Mouse (Mus musculus): Measurements from ENCODE around the gene Spc25. TPM values are rescaled to one million over a fixed set of nuclear protein-coding genes. Genes with fewer than 3 reads are reported as not detected.

The Spc25 gene
- total RNA-seq (2023) = 4.6 to 7.1 TPM (median 5.6 TPM) in 4 replicates

GRCm38 (mm10) chr2:69205791-69206351, at the start of gene Spc25:
Gene Spc25 (minus strand): TSS chr2:69206194.

GRCm38 (mm10) chr2:69210773-69211172, 4.8 kb upstream of the Spc25 start, which contains the start of gene G6pc2:
Gene G6pc2 (plus strand): TSS chr2:69211073.

Other genes with a start within 250 kb of the Spc25 start
- gene Nostrin, start 70.4 kb downstream of the Spc25 start, total RNA-seq (2023) = not detected in 4 replicates
- gene G6pc2, start 4.9 kb upstream of the Spc25 start, total RNA-seq (2023) = not detected in 4 replicates
- not detected in 4 replicates for gene Abcb11, start 136.4 kb upstream of the Spc25 start, total RNA-seq (2023)
- not detected in 4 replicates for gene Dhrs9, start 174.3 kb upstream of the Spc25 start, total RNA-seq (2023)

All from B cell, adult 62 days (primary cell).